ENCODE assay signal across 8 mouse cellular contexts in the genomic region with DNA sequence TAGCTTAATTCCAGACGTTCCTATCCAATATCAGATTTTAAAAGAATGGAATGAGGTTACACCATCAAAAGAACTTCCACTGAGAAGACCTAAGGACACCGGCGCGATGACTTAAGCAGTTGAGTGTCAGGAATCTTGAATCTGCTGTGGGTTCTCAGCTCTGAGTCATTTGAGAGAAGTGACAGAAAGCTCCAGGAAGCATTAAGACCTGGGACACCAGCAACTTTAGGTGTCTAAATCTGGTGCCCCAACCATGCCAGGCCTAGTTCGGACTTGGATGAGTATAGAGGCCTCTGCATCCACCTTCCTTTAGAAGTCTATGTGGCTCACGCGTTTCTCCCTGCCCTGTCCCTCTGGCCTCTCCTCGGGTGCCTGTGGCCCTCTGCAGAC. TPM values are rescaled to one million over a fixed set of nuclear protein-coding genes. Genes with fewer than 3 reads are reported as not detected.
DNase-seq lines count a peak whose midpoint lies in the region; ATAC-seq and TF ChIP-seq lines count a peak whose summit lies in the region.

No protein-coding gene starts in this region.

- no peak for ATAC-seq in intestine, embryonic 14.5 days (replicated peaks; ENCODE audit: low FRiP score, low TSS enrichment, low read depth)

- no peak for TF ChIP-seq POLR2A in cortical plate, adult 2 months (IDR thresholded peaks at IDR 0.05; ENCODE audit: extremely low read depth, insufficient read depth, low read length)
- TF ChIP-seq POLR2A in myocyte (IDR thresholded peaks at IDR 0.05; ENCODE audit: insufficient read length, low read depth): no peak

- no peak for TF ChIP-seq CTCF in left cerebral cortex, adult 2 months (IDR thresholded peaks at IDR 0.05)
- no peak for TF ChIP-seq CTCF in cortical plate, adult 2 months (IDR thresholded peaks at IDR 0.05; ENCODE audit: extremely low read depth, insufficient read depth, low read length)

- peaks cover 33% of the 10 kb centered on the region for H3K36me3 ChIP-seq in intestine, embryonic 14.5 days (ENCODE audit: control insufficient read depth, insufficient read depth, low read length)
- peaks cover 19% of the 10 kb centered on the region for H3K36me3 ChIP-seq in myocyte (ENCODE audit: control insufficient read depth, insufficient read depth)

- H3K9ac ChIP-seq in intestine, embryonic 14.5 days (ENCODE audit: low read length): peak overlapping the region; percentile 62

- peak overlapping the region; percentile 87 for H3K27ac ChIP-seq in left cerebral cortex, adult 2 months
- H3K27ac ChIP-seq in cortical plate, adult 2 months (ENCODE audit: insufficient read depth, low read length): peak overlapping the region; percentile 82
- H3K27ac ChIP-seq in intestine, embryonic 14.5 days (ENCODE audit: low read depth): peak overlapping the region; percentile 85

- H3ac ChIP-seq in myocyte (ENCODE audit: control insufficient read depth, insufficient read length): peak overlapping the region; percentile 11

- no peak for DNase-seq in left cerebral cortex, adult 2 months (ENCODE audit: extremely low spot score in 1 of 2, low spot score in 2 of 2)
- no peak for DNase-seq in left cerebral cortex, adult 18-20 months (ENCODE audit: low spot score in 2 of 2)
- DNase-seq in intestine, embryonic 14.5 days (ENCODE audit: low spot score): no peak
- DNase-seq in left cerebral cortex, postnatal 4 days: no peak
- DNase-seq in layer of hippocampus, adult 8-10 months (ENCODE audit: low spot score in 2 of 2): no peak
- no peak for DNase-seq in cerebellum, postnatal 25 days

- H3K79me2 ChIP-seq in myocyte (ENCODE audit: control insufficient read depth, insufficient read depth): peaks cover 28% of the 10 kb centered on the region

- H3K4me2 ChIP-seq in intestine, embryonic 14.5 days (ENCODE audit: low read length): peak overlapping the region; percentile 80
- peak overlapping the region; percentile 96 for H3K4me2 ChIP-seq in myocyte (ENCODE audit: low read depth)

- peak overlapping the region; percentile 49 for H3K4me3 ChIP-seq in left cerebral cortex, adult 2 months
- peak overlapping the region; percentile 41 for H3K4me3 ChIP-seq in cortical plate, adult 2 months (ENCODE audit: insufficient read depth, low read length)
- H3K4me3 ChIP-seq in intestine, embryonic 14.5 days (ENCODE audit: low read depth, low read length): peak overlapping the region; percentile 54
- H3K4me3 ChIP-seq in myocyte: peak overlapping the region; percentile 70

- no peaks in the 10 kb centered on the region for H3K27me3 ChIP-seq in intestine, embryonic 14.5 days (replicated peaks; ENCODE audit: control insufficient read depth, insufficient read depth, low read length)
- no peaks in the 10 kb centered on the region for H3K27me3 ChIP-seq in myocyte (ENCODE audit: control insufficient read depth, insufficient read depth, insufficient read length)

- intact Hi-C loops in left cerebral cortex, adult 2 months (cut with DNase I): loop anchor here (5.0 kb wide), 1 partner anchor 123 kb away; no protein-coding TSS in a partner anchor
- intact Hi-C loops in left cerebral cortex, postnatal 4 days (cut with DNase I): no loop called here

- 21% methylated on average over 8 of the region's 8 CpGs for WGBS in intestine, embryonic 14.5 days

- H3K9me3 ChIP-seq in intestine, embryonic 14.5 days (ENCODE audit: control insufficient read depth, low read length): no peaks in the 10 kb centered on the region

- 0 out of 2 replicates have a peak, but pooled peaks cover 7% of the 10 kb centered on the region for H3K4me1 ChIP-seq in cortical plate, adult 2 months (ENCODE audit: control insufficient read depth, insufficient read depth, low read length)
- H3K4me1 ChIP-seq in intestine, embryonic 14.5 days (replicated peaks; ENCODE audit: control insufficient read depth, insufficient read depth, low read length): peaks cover 55% of the 10 kb centered on the region

TF ChIP-seq in myocyte, 11 proteins besides CTCF, POLR2A, EP300 and RAD21:
- TF ChIP-seq POLR2AphosphoS2 (IDR thresholded peaks at IDR 0.05; ENCODE audit: insufficient read length, low read depth) (no peak), SRF (IDR thresholded peaks at IDR 0.05; ENCODE audit: control insufficient read depth, insufficient read length, low read depth) (no peak), MYOG (IDR thresholded peaks at IDR 0.05; ENCODE audit: control insufficient read depth in 1 of 3, insufficient read depth in 1 of 3, insufficient read length in 2 of 3, low read depth in 2 of 3) (no peak), TCF3 (IDR thresholded peaks at IDR 0.05; ENCODE audit: insufficient read length, low read depth) (no peak), E2F4 (IDR thresholded peaks at IDR 0.05; ENCODE audit: insufficient read depth) (no peak), TCF12 (IDR thresholded peaks at IDR 0.05; ENCODE audit: insufficient read depth, poor library complexity, severe bottlenecking) (no peak)

RNA-seq across cellular contexts. Expression of gene Tns2, which starts 0.4 kb away (rescaled TPM):
- total RNA-seq in left cerebral cortex, adult 2 months (2021): 10 to 100 TPM; 16.4 to 22.8 TPM
- 10 to 100 TPM; 16.0 to 21.8 TPM for total RNA-seq in left cerebral cortex, adult 18-20 months (2021)
- 19.4 and 20.5 TPM in 2 replicates for polyA plus RNA-seq in cortical plate, adult 2 months (2012; rRNA removed)
- 41.5 and 48.8 TPM in 2 replicates for polyA plus RNA-seq in intestine, embryonic 14.5 days (2014; fragmentation: Nextera tagmentation; extraction: Ambion mirVana)
- 128 TPM for polyA plus RNA-seq in myocyte (2012; fragmentation: generic; extraction: Trizol)
- 10 to 100 TPM in 1 of 2 experiments, 1 to 10 TPM in 1; 8.5 to 11.4 TPM for total RNA-seq in left cerebral cortex, postnatal 4 days (2021)
- 10 to 100 TPM; 22.4 to 26.9 (median 24.8) TPM for total RNA-seq in layer of hippocampus, adult 8-10 months (2022)

RNA-seq across cellular contexts. Expression of gene Eif4b, which starts 26.2 kb away (rescaled TPM):
- 100 to 1,000 TPM; 163 to 167 TPM for total RNA-seq in left cerebral cortex, adult 2 months (2021)
- 100 to 1,000 TPM; 173 to 179 TPM for total RNA-seq in left cerebral cortex, adult 18-20 months (2021)
- polyA plus RNA-seq in cortical plate, adult 2 months (2012; rRNA removed): 100 and 107 TPM in 2 replicates
- polyA plus RNA-seq in intestine, embryonic 14.5 days (2014; fragmentation: Nextera tagmentation; extraction: Ambion mirVana): 141 and 152 TPM in 2 replicates
- 266 TPM for polyA plus RNA-seq in myocyte (2012; fragmentation: generic; extraction: Trizol)
- total RNA-seq in left cerebral cortex, postnatal 4 days (2021): 100 to 1,000 TPM; 206 to 211 TPM
- 100 to 1,000 TPM; 175 to 212 (median 192) TPM for total RNA-seq in layer of hippocampus, adult 8-10 months (2022)

RNA-seq across cellular contexts. Expression of gene Spryd3, which starts 36.3 kb away (rescaled TPM):
- total RNA-seq in left cerebral cortex, adult 2 months (2021): 100 to 1,000 TPM; 152 TPM
- total RNA-seq in left cerebral cortex, adult 18-20 months (2021): 100 to 1,000 TPM; 153 to 163 TPM
- polyA plus RNA-seq in cortical plate, adult 2 months (2012; rRNA removed): 152 and 156 TPM in 2 replicates
- polyA plus RNA-seq in intestine, embryonic 14.5 days (2014; fragmentation: Nextera tagmentation; extraction: Ambion mirVana): 14.4 and 16.1 TPM in 2 replicates
- polyA plus RNA-seq in myocyte (2012; fragmentation: generic; extraction: Trizol): 51.0 TPM
- 100 to 1,000 TPM; 115 to 118 TPM for total RNA-seq in left cerebral cortex, postnatal 4 days (2021)
- total RNA-seq in layer of hippocampus, adult 8-10 months (2022): 100 to 1,000 TPM; 144 to 152 (median 146) TPM

RNA-seq across cellular contexts. Expression of gene Igfbp6, which starts 44.4 kb away (rescaled TPM):
- total RNA-seq in left cerebral cortex, adult 2 months (2021): 10 to 100 TPM; 57.4 to 64.8 TPM
- total RNA-seq in left cerebral cortex, adult 18-20 months (2021): 10 to 100 TPM; 60.2 to 61.6 TPM
- polyA plus RNA-seq in cortical plate, adult 2 months (2012; rRNA removed): 69.5 and 71.7 TPM in 2 replicates
- polyA plus RNA-seq in intestine, embryonic 14.5 days (2014; fragmentation: Nextera tagmentation; extraction: Ambion mirVana): 8.8 and 10.4 TPM in 2 replicates
- 182 TPM for polyA plus RNA-seq in myocyte (2012; fragmentation: generic; extraction: Trizol)
- 1 to 10 TPM; 1.6 to 2.0 TPM for total RNA-seq in left cerebral cortex, postnatal 4 days (2021)
- 10 to 100 TPM; 11.2 to 13.6 (median 12.7) TPM for total RNA-seq in layer of hippocampus, adult 8-10 months (2022)

RNA-seq across cellular contexts. Expression of gene Soat2, which starts 50.6 kb away (rescaled TPM):
- total RNA-seq in left cerebral cortex, adult 2 months (2021): under 1 TPM in 1 of 2 experiments, not detected in 1; 0.26 TPM
- total RNA-seq in left cerebral cortex, adult 18-20 months (2021): under 1 TPM in 1 of 2 experiments, not detected in 1; 0.30 TPM
- 0.17 and 0.28 TPM in 2 replicates for polyA plus RNA-seq in cortical plate, adult 2 months (2012; rRNA removed)
- 3.0 and 4.7 TPM in 2 replicates for polyA plus RNA-seq in intestine, embryonic 14.5 days (2014; fragmentation: Nextera tagmentation; extraction: Ambion mirVana)
- 0.43 TPM for polyA plus RNA-seq in myocyte (2012; fragmentation: generic; extraction: Trizol)
- total RNA-seq in left cerebral cortex, postnatal 4 days (2021): not detected
- under 1 TPM in 2 of 4 experiments, not detected in 2; 0.20 to 0.39 TPM for total RNA-seq in layer of hippocampus, adult 8-10 months (2022)
